Mouse (Mus musculus): Measurements from ENCODE around the gene H2afb1.
"Not testable (repeated sequence)": the region's sequence is repeated elsewhere in the genome, so short reads cannot be mapped to it uniquely, and the experiment has no call there.

H2afb1 gene
- long read RNA-seq, experiment 1: 0 reads
- long read RNA-seq, experiment 2: 0 reads

DNA sequence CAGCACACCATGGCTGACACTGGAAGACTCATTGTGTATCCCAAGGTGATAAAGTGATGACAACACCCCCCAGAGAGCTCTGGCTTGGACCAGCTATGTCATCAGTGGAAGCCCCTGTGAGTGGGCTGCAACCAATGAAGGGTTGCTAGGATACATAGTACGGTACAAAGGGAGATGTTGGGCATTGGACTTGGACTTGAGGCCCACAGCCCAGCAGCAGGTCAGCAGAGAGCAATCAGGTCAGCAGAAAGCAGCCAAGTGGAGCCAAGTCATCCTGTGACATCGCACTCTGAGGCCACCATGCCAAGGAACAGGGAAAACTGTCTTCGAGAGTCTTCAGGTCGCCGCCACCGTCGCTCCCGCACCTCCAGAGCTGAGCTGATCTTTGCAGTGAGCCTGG lies at the start of gene H2afb1:
Gene H2afb1 (plus strand): TSS at position 301 of the 400 bp plus-strand sequence.
- intact Hi-C loops (cut with DNase I): not testable (repeated sequence)

DNA sequence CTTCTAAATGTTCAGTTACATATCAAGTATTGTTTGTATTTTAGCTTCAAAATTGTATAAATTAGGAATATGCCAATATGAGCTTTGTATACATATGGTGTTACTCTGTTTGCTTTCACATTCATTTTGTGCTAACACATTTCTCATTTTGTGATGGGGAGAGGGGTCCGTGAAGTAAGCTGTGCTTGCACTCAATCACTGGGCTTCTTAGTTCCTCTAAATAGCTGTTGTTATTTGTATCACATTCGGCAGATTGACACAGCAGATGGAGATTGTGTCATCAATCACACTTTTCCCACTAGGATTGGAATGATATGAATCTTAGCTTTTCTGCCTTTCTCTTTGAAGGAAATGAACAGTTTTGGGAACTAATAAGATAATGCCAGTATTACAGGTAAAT lies 21.5 kb downstream of the H2afb1 start:
- intact Hi-C loops (cut with DNase I): no loop called here

Measured in adrenal gland (tissue).